Mouse (Mus musculus) activated CD4-positive, CD25-positive, alpha-beta regulatory T cell (primary cell): Measurements from ENCODE around the gene Acvr2b. TPM values are rescaled to one million over a fixed set of nuclear protein-coding genes. Genes with fewer than 3 reads are reported as not detected.

Experiments
- polyA plus RNA-seq, 2 experiments: library from polyadenylated mRNA; unstranded; fragments of 100-300 nt; shearing (Covaris generic); gene quantifications; one replicate each; pipeline ENCODE4 v1.2.1; 2017

Gene Acvr2b
- not detected for polyA plus RNA-seq

DNA sequence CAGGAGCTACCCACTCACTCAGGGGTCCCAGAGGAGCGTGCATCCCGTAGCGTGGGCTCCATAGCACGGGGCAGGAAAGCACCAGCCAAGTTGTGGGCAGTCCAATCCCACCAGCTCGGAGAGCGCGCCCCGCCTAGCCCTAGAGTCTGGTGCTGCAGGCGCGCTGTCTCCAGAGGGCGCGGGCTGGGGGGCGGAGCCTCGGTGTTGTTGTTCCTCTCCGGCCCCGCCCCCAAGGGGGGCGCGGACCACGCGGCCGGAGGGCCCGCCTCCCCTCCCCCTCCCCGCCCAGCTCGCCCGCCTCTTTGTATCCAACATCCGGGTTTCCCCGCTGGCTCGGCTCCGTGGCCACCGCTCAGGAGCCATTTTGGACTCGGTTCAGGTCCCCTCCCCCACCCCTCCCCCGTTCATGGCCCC, at the start of gene Acvr2b:
Gene Acvr2b, plus strand, starts transcription at position 318 of the 414 bp plus-strand sequence.

DNA sequence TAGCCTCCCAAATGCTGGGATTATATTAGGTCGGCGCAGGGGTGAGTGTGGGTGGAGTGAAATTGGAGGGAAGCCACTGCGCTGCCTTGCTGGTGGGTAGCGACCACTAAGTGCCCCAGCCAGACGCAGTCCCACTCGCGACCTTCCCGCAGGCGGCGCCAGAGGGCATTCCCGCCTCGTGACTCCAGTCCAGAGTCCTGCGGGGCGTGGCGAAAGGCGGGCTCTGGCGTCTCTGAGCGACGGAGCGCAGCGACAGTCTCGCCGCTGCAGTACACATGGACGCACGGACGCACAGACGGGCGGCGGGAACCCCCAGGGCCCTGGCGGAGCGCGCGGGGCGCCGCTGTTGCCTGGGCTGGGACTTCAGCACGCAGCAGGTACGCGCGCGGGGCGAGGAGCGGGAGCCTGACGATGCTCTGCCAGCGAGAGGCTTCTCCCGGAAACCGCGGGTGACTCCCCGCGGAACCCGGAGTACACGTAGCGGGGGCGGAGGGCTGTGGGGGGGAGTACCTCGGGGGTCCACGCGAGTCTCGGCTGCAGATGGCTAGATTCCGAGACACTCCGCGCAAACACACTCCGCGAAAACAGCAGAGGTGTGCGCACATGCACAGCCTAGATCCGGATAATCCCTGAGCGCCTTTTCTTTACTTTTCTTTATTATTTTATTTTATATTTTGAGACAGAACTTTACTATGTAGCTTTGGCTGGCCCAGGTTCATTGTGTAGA, 44.4 kb upstream of the Acvr2b start, which contains the start of gene Xylb:
Gene Xylb, plus strand, starts transcription at position 51 of the 727 bp plus-strand sequence.

DNA sequence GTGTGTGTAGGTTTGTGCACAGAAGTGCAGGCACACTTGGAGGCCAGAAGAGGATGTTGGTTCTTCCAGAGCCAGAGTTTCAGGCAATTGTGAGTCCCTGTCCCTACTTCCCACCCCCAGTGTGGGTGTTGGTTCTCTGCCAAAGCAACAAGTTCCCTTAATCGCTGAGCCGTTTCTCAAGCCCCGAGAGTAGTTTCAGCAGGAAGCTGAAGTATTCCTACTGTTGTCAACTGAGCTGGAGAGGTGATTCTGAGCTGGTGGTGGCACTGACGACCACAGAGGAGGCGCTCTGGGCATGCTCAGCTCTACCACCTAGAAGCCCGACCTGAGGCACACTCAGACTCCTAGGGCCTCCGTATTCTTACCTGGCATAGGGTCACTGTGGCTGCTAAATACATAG, 36.6 kb upstream of the Acvr2b start, which contains the start of gene Slc22a14:
Gene Slc22a14, minus strand, starts transcription at position 270 of the 400 bp plus-strand sequence.

DNA sequence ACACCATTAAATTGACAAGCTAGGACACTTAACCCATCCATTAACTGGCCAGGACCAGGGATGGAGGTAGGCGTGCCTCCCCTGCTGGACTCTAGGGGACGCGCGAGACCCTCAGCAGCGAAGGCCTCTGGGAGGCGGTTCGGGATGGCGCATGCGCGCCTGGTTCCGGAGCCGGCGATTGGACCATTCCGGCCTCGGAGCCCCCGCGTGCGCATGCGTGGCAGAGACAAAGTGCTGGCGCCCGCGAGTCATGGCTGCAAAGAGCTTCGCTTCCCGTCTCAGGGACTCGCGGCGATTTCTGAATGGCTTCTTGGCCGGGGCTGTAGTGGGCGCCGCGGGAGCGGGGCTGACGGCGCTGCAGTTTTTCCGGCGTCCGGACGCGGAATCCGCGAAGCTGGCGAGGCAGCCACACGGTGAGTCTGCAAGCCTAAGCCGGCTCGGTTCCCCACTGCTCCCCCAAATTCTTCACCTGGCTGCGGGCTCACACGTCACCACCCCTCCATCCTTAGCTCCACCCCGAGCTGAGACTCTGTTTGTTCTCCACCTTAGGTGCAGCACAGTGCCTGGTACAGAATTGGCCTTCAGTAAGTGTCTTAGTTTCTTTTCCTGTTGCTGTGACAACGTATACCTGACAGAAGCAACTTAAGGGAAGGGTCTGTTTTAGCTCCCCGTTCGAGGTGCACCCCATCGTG, 43.0 kb downstream of the Acvr2b start, which contains the start of gene Exog:
Gene Exog, plus strand, starts transcription at position 206 of the 692 bp plus-strand sequence.

Other genes with a start within 250 kb of the Acvr2b start
- gene Acaa1b, start 245.0 kb upstream of the Acvr2b start, polyA plus RNA-seq = under 1 TPM; 0.21 to 0.37 TPM
- gene Gm47289, start 243.0 kb upstream of the Acvr2b start, polyA plus RNA-seq = under 1 TPM in 1 of 2 experiments, not detected in 1; 0.18 TPM
- under 1 TPM in 1 of 2 experiments, not detected in 1; 0.14 TPM for gene Slc22a13, start 193.0 kb upstream of the Acvr2b start, polyA plus RNA-seq
- 10 to 100 TPM; 20.2 to 21.6 TPM for gene Oxsr1, start 79.7 kb upstream of the Acvr2b start, polyA plus RNA-seq
- gene Acaa1a, start 62.4 kb upstream of the Acvr2b start, polyA plus RNA-seq = 10 to 100 TPM; 82.3 to 97.1 TPM
- gene Myd88, start 60.7 kb upstream of the Acvr2b start, polyA plus RNA-seq = 100 to 1,000 TPM in 1 of 2 experiments, 10 to 100 TPM in 1; 93.4 to 105 TPM
- gene Xylb, start 44.7 kb upstream of the Acvr2b start, polyA plus RNA-seq = under 1 TPM; 0.06 to 0.86 TPM
- gene Slc22a14, start 36.6 kb upstream of the Acvr2b start, polyA plus RNA-seq = under 1 TPM in 1 of 2 experiments, not detected in 1; 0.50 TPM
- 10 to 100 TPM; 13.3 to 14.3 TPM for gene Exog, start 42.8 kb downstream of the Acvr2b start, polyA plus RNA-seq
- under 1 TPM in 1 of 2 experiments, not detected in 1; 0.02 TPM for gene Scn5a, start 176.9 kb downstream of the Acvr2b start, polyA plus RNA-seq